Mouse (Mus musculus): ENCODE results near the gene Ebf4.
"Not testable (repeated sequence)": the region's sequence is repeated elsewhere in the genome, so short reads cannot be mapped to it uniquely, and the experiment has no call there.

The Ebf4 gene

DNA sequence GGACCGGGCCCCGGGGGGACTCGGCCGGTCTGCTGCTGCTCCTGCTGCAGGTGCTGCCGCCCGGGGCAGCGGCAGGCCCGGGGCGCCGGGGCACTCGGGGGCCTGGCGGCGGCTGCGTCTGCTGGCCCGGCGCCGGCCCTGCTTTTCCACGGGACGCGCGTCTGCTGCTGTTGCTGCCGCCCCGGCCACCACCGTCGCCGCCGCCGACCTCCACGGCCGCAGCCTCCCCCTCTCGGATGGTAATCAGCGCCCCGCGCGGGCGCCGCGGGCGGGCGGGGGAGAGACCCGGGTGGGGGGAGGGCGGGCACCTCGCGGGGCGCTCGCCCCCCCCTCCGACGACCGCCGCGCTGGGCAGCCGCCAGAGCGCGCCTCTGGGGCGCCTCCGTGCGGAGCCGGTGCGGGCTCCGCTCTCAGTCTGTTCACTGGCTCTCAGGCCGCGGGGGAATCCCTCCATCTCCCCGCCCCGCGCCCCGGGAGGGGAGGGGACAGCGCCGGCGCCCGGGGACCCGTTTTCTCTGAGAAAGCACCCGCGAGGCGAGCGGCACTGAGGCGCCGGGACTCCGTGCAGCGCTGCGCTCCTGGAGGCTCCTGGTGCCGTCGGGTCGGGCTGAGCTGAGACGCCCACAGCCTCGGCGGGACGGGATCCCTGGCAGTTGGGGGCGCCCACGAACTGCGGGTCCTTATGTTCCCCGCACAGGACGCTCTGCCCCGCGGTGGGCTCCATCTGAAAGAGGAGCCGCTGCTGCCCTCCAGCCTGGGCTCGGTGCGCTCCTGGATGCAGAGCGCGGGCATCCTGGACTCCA is 563 bp downstream of the Ebf4 start:
- DNase-seq (ENCODE audit: extremely low spot score): peak; percentile 65

DNA sequence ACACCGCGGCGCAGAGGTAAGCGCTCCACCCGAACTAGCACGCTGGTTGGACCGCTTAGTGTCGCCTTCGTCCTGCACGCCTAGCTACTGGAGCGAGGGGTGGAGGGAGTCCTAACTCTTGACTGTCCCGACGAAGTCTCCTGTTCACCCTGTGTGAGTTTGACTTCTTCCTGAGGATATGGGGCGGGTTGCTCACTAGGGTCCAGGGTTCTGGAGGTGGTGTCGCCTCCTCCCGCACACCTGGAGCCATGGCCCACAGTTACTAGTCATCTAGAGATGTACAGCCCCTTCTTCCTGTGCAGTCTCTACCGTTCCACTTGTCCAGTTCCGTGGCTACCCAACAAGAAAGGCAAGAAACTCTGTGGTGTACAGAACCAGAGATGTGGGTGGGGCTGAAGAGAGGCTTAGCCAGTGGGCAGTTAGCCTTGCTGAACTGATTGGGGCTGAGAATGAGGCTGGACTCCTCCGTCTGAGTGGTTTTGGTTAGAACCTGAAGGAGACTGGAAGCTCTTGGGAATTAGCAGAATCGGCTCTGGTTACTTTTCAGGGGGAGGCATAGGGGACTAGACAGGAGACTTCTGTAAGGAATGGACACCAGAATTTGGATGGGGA is 1.3 kb downstream of the Ebf4 start:
- no peak for DNase-seq (ENCODE audit: extremely low spot score)

- DNase-seq (ENCODE audit: extremely low spot score): no peak
Observed at GRCm38 (mm10) chr2:130297580-130297979, 2.6 kb downstream of the Ebf4 start.

DNA sequence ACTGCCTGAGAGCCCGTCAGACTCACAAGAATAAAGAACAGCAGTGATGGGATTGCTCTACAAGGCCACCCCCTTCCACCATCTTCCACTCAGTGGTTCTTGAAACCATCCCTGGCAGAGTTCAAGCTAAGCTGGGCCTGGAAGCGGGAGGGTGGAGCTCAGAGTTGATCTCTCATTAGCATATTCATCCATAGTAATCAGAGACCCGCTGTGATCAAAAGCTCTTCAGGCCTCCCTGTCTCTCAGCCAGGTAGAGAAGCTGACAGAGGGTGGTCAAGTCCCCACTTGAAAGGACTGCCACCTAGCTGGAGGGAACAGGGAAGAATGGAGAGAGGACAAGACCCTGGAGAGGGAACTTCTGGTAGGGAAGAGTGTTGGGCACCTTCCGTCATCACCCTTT is 8.0 kb downstream of the Ebf4 start:
- no peak for DNase-seq (ENCODE audit: extremely low spot score)

DNA sequence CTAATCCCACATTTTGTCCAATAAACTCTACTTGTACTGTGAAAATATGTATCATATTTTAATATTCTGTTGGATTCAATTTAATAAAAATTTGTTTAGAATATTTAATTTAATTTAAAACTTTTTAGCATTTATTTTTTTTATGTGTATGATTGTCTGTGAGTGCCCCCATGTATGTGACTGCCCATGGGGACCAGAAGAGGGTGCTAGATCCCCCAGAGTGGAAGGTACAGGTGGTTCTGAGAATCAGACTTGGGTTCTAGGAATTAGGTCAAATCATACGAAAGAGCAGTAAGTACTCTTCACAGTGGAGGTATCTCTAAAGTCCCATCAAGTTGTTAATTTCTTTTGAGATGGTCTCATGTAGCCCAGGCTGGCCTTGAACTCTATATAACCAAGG is 32.1 kb downstream of the Ebf4 start:
- DNase-seq (ENCODE audit: extremely low spot score): no peak

GRCm38 (mm10) chr2:130329502-130329901 is 34.5 kb downstream of the Ebf4 start:
- DNase-seq (ENCODE audit: extremely low spot score): no peak

DNA sequence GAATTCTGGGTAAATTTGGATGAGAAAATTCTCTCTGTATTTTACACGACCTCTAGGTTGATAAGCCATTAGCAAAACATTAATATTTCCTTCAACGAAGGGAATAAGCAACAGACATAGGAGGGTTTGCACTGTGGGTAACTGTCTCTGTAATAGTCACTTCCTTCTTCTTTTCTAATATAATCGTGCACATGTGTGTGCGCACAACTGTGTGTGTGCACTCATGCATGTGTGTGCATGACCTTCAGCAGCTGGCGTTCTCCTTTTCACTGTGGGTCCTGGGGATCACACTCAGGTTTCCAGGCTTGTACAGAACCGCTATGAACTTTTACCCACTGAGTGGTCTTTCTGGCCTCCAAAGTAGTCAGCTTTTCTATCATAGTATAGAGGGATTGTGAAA is 40.1 kb downstream of the Ebf4 start:
- DNase-seq (ENCODE audit: extremely low spot score): no peak

- no peak for DNase-seq (ENCODE audit: extremely low spot score)
Observed at GRCm38 (mm10) chr2:130340464-130341219, 45.7 kb downstream of the Ebf4 start.

GRCm38 (mm10) chr2:130341220-130341580 is 46.2 kb downstream of the Ebf4 start:
- DNase-seq (ENCODE audit: extremely low spot score): no peak

- no peak for DNase-seq (ENCODE audit: extremely low spot score)
Observed at GRCm38 (mm10) chr2:130350376-130350775, 55.4 kb downstream of the Ebf4 start.

- DNase-seq (ENCODE audit: extremely low spot score): no peak
Observed at GRCm38 (mm10) chr2:130351758-130352339, 56.9 kb downstream of the Ebf4 start.

GRCm38 (mm10) chr2:130353411-130353810 is 58.4 kb downstream of the Ebf4 start:
- no peak for DNase-seq (ENCODE audit: extremely low spot score)

DNA sequence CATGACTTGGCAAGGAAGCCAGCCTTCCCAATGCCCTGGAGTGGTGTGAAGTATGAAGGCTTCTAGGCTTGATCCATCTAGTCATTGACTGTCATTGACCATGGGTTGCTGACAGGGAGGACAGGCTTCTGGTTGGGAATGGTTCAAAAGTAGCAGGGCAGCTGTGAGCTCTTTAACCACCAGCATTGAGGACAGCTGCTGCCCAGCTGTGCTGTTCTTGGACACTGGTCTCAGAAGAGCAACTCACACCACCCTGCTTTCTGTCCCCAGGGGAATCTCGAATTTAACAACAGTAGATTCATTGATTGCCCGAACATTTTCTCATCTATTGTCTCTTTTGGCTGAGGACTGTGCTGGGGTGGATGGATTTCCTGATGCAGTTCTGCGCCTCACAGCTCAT is 58.9 kb downstream of the Ebf4 start:
- DNase-seq (ENCODE audit: extremely low spot score): no peak

DNA sequence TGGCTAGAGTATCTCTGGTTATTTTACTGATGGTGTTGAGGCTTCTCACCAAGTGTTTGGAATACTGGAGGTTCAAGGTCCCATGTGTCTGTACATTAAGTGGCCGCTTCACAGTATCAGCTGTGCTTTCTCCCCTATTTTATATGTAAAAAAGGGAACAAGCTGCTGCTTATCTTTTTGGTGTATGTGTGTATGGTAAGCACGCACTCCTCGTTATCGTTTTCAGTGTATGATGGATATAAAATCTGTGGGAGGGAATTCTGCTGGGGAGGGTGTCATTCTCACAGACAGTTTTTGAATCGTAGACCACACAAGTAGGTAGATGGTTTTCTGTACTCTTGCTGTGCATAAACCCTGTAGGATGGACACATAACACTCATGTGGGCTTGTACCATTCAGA is 62.6 kb downstream of the Ebf4 start:
- DNase-seq (ENCODE audit: extremely low spot score): no peak

DNA sequence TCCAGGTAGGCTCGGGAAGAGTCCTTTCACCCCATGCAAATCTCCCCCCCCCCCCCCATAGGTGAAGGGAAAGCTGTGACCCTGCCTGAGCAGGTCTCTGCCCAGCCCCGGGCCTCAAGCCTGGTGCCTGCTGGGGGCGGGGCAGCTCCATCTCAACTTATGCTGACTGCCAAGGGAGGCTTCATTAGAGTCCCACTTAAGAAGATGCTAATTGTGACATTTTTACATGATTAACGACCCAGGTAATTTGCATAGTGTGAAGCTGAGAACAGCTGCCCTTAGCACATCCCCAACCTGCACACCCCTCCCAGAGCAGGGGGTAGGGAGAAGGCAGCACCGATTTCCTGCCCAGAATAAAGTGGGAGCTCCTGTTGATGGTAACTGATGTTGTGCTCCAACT is 63.9 kb downstream of the Ebf4 start:
- no peak for DNase-seq (ENCODE audit: extremely low spot score)

DNA sequence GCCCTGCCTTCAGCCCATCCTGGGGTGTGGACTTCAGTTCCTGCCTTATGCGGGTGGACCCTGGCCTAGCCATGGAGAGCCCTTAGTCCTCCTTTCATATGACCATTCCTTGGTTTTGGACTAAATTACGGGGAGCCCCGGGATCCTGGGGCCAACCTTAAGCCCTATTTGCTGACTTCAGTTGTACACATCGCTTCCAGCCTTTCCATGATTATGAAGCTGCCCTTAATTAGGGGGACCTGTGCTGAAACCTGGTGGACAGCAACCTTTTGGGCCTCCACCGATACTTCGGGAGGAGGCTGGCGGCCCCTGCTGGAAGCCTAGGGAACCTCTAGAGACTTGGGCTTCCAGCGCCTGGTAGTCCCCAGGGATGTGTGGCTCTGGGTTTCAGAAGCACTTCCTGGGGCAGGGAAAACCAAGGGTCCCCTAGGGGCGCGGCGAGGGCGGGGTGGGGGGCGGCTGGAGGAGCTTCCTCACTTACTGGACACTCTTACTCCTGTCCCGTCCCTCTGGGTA is 67.6 kb downstream of the Ebf4 start:
- DNase-seq (ENCODE audit: extremely low spot score): peak; percentile 62

DNA sequence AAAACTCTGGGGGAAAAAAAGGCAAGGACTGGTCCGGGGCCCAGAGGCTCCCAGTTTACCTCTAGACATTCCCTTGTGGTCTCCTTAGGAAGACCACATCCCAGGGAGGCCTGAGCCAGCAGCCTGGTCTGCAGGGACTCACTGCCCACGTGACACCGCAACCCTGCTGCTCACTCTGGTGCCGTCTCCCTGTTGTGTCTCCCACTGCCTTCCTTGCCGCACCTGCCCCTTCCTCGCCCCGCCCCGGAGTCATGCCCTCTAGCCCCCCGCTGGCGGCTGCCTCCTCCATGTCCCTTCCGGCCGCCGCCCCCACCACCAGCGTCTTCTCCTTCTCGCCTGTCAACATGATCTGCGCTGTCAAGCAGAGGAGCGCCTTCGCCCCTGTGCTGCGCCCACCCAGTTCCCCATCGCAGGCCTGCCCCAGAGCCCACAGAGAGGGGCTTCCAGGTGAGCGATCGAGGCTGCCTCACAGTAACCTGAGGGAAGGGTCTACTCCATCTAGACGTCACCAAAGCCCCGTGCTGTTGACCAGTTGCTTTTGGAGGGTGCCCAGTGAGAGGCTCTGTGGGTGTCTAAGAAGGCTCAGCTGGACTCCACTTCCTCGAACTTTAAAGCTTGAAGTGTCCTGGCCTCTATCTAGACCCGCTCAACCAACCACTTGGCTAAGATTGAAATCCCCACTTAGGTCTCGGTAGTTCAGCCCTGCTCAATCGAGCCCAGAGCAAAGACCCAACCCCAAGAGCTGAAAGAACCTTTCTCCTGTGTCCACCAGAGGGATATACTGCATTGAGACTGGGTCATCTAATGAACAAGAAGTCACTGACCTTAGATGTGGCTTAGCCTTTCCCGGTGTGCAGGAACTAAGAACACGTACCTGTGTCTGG is 70.5 kb downstream of the Ebf4 start:
- peak; percentile 23 for DNase-seq (ENCODE audit: extremely low spot score)

- no peak for DNase-seq (ENCODE audit: extremely low spot score)
Observed at GRCm38 (mm10) chr2:130367386-130367785, 72.4 kb downstream of the Ebf4 start.

DNA sequence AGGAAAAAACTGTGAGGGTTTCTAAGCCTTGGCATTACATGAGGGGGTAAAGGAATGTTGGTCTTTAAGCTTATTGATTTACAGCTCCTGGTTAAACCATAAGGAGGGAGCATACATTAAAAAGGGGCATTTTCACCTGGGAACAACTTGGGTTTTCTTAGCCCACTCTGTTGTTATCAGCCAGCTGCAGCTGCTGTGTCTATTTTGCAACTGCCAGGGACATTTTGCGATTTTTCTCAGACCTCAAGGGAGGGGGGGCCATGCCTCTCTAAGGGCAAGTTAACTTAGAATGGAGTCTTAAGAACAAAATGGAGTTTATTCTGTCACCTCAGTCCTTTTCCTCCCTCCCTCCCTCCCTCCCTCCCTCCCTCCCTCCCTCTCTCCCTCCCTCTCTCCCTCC is 78.1 kb downstream of the Ebf4 start:
- not testable (repeated sequence) for DNase-seq (ENCODE audit: extremely low spot score)

- DNase-seq (ENCODE audit: extremely low spot score): no peak
Observed at GRCm38 (mm10) chr2:130374951-130375350, 80.0 kb downstream of the Ebf4 start.

- no peak for DNase-seq (ENCODE audit: extremely low spot score)
Observed at GRCm38 (mm10) chr2:130383205-130383604, 88.2 kb downstream of the Ebf4 start.

Measured in embryo, embryonic 9.5 days (tissue).